Mouse (Mus musculus) right cerebral cortex, postnatal 14 days (tissue): Measurements from ENCODE around the gene Dchs2.
"Not testable (repeated sequence)": the region's sequence is repeated elsewhere in the genome, so short reads cannot be mapped to it uniquely, and the experiment has no call there.

Experiments
- DNase-seq: peaks from one replicate; pipeline ENCODE4 v3.0.0; 2022

Dchs2 gene

GRCm38 (mm10) chr3:83127726-83128448 is at the start of gene Dchs2:
Gene Dchs2, plus strand, starts transcription at chr3:83127948.
- peak; percentile 17 for DNase-seq

DNA sequence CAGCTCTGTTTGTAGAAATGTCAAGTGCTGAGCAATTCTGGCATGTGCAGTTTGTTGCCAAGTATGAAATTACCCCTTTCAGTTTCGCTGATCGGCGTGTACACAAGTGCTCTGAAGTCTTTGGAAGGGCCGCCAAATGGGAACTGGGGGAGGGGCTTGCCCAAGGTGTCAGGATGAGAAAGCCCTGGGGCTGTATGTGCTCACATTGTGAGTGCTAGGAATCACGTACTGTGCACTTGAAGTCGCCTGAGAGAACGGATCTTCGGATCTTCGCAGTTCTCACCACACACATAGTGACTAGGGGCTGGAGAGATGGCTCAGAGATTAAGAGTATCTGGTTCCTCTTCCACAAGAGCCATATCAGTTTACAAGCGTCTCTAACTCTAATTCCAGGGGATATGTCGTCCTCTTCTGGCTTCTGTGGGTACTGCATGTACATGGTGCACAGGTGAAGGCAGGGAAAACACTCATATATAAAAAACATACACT is 47.1 kb upstream of the Dchs2 start:
- DNase-seq = peak; percentile 24

- no peak for DNase-seq
Measured at GRCm38 (mm10) chr3:83097586-83097985, 30.2 kb upstream of the Dchs2 start.

- DNase-seq = no peak
Measured at GRCm38 (mm10) chr3:83098546-83099034, 29.2 kb upstream of the Dchs2 start.

DNA sequence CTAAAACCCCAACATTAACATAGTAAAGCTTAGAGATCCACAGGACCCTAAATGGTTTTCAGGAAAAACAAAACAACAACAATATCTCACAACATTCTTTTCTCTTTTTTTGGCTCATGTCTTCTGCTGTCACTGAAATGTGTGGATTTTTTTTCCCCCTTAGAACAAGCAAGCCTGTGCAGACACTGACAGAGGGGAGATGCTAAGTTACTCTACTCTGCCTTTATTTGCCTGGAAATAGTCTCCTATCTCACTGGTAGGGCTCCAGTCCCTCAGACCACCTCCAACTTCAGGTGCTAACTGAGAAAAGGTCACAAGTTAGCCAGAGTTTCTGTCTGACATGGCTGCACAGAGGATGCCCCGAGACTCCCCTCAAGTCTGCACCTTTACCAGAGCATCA is 28.6 kb upstream of the Dchs2 start:
- DNase-seq = no peak

- no peak for DNase-seq
Measured at GRCm38 (mm10) chr3:83099651-83100050, 28.1 kb upstream of the Dchs2 start.

GRCm38 (mm10) chr3:83102286-83102685 is 25.5 kb upstream of the Dchs2 start:
- DNase-seq = no peak

- no peak for DNase-seq
Measured at GRCm38 (mm10) chr3:83110163-83110562, 17.6 kb upstream of the Dchs2 start.

DNA sequence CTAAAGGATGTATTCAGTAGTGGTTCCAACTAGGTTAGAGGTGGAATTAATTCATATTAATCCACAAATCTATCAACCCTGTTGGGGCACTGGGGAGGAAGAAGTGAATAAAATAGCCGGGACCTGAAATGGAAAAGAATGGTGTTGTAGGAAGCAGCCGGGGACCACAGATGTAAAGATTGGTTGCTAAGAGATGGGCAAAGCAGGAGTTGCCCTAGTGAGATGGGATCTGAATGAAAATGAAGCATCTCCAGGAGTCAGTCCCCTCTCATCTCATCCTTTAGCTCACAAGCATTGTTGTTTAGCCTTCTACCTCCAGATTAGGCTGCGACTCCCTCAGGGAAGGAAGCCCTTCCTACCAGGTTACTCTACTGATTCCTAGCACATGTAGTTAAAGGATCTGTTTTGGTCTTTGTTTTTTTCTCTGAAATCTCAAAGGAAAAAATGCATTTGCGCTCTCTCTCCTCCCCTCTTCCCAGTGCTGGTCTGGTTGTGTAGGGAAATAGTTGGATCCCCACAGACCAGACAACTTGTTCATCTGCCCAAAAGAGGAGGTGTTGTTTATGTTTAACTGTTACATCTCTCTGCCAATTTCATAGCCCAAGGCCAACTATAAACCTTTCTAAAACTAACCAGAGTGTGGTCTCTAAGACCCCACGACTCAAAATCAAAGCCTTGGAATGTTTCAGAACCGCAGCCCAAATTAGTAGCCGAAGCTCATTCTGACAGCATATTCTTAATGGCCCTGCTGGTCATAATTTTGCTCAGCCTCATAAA is 16.1 kb upstream of the Dchs2 start:
- no peak for DNase-seq

- DNase-seq = no peak
Measured at GRCm38 (mm10) chr3:83112869-83113268, 14.9 kb upstream of the Dchs2 start.

DNA sequence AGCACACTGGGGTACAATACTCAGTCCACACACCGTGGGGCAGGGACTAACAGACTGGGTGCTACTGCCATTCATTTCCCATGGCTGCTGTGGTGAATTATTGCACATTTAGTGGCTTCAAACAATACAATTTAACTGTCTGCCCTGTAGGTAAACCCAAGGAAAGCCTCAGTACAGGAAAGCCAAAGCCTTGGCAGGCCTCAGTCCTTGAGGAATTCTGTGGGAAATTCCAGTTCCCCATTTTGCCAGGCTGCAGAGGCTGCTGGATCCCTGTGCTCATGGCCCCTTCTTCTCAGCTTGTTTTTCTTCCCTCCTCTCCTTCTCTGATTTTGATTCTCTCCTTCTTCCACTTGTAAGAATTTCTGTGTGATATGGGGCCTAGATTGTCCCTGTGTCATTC is 12.8 kb upstream of the Dchs2 start:
- no peak for DNase-seq

DNA sequence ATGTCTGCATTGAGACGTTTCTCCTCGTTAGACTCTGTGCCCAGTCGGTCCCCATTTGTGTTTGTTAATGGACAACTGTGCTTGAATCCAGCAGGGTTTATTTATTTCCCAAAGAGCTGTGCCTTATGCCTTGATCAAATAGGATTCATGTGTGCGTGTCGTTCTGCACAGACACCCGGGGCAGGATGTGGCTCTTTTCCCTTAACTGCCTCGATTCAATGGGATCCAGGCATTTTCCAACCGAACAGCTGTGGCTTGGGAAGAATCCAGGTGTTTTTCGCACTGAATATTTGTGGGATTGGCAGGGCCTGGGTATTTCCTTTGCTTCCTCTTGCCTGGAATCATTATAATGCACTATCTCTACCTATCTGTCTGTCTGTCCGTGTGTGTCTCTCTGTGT is 10.2 kb upstream of the Dchs2 start:
- no peak for DNase-seq

DNA sequence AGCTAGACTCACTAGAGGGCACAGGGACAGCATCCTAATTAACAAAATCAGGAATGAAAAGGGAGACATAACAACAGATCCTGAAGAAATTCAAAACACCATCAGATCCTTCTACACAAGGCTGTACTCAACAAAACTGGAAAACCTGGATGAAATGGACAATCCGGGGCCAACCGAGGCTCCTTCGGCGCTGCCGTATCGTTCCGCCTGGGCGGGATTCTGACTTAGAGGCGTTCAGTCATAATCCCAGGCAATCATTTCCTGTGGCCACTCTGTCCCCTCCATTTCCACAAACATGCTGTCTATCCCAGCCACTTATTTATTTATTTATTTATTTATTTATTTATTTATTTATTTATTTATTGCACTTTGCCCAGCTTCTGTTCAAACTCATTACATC is 3.8 kb upstream of the Dchs2 start:
- not testable (repeated sequence) for DNase-seq

DNA sequence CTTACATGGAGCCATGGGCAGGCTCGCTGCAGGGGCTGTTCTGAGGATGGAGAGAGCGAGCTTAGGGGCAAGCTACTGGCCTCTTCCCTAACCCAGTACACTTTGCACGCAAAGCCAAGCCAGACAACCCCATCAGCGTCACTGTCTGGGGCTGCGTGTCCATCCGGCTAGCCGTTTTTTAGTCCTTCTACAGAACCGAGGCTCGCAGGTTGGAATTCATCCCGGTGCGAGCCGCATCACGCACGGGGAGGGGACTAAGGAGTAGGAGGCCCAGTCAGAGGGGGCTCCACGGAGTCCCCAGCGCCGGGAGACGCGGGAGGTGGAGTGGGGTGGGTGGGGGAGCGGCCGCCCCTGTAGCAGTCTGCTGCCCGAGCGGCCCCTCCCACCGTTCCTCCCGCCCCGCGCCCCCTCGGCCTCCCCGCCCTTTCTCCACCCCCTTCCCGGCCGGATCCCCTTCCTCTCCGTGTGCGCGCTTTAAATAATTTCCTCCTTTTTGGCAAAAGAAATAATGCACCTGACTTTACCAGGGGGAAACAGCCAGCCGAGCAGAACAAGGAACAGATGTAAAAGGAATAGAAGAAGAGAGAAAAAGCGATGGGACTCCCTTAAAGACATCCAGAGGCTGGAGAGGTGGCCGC is 541 bp upstream of the Dchs2 start:
- peak; percentile 16 for DNase-seq

DNA sequence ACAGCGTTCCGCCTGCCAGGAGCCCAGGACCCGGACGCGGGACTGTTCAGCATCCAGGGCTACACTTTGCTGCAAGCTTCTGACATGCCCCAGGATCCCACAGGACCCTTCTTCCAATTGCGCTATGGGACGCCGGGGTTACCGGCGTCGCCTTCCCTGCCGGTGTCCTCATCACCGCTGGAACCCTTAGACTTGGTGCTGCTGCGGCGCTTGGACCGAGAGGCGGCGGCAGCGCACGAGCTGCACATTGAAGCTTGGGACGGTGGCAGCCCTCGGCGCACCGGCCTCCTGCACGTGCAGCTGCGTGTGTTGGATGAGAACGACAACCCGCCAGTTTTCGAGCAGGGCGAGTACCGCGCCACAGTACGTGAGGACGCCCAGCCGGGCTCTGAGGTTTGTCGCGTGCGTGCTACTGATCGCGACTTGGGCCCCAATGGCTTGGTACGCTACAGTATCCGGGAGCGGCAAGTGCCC is 738 bp downstream of the Dchs2 start:
- peak; percentile 46 for DNase-seq

GRCm38 (mm10) chr3:83129151-83129550 is 1.4 kb downstream of the Dchs2 start:
- DNase-seq = no peak

DNA sequence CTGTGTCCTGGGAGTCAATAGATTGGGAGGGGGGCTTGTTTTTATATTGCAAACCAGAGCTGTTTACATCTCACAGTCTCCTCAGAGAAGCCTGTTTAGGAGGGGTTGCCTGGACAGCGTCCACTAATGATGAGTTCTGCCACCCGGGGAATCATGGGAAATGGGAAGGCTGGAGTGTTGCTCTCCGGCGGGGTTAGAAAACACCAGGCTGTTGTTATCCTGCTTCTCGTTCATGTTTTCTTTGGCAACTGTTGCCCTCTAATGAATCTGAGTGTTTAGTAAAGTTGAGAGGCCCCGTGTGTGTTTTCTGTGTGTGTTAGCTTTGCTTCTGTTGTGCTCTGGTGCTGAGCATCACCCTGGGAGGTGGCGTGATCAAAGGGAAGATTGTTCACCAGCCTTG is 8.7 kb downstream of the Dchs2 start:
- no peak for DNase-seq

- no peak for DNase-seq
Measured at GRCm38 (mm10) chr3:83138820-83139219, 11.1 kb downstream of the Dchs2 start.

- no peak for DNase-seq
Measured at GRCm38 (mm10) chr3:83145610-83146009, 17.9 kb downstream of the Dchs2 start.

DNA sequence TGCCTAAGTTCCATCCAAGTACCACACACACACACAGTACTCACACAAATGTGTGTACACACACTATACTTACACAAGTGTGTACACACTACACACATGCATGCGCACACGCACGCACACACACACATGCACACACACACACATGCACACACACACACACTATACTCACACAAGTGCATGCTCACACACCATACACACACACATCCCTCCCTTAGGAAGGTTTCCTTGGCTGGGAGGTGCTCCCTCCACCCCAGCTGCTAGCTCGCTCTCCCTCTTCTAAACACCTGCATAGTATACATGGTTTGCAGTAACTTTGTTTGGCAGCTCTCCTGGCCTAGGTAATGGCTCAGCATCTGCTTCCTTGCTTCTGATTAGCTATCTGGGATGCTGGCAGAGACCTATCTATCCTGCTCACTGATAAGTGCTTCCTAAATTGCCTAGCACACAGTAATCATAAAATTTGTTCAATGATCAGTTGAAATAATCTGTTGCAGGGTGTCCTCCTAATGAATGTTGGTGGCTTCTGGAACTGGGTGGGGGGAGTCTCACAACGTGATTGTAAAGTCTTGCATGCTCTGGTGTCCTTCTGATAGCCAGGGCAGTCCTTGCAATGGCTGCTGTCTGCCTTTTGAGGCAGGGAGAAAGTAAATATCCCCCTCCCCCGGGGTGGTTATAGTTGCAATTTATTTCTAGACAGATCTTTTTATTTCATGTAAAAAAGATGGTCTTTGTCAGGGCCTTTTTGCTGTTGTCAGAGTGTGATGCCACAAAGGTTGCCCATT is 19.7 kb downstream of the Dchs2 start:
- no peak for DNase-seq

GRCm38 (mm10) chr3:83148055-83148447 is 20.3 kb downstream of the Dchs2 start:
- no peak for DNase-seq

GRCm38 (mm10) chr3:83148508-83148907 is 20.8 kb downstream of the Dchs2 start:
- no peak for DNase-seq

DNA sequence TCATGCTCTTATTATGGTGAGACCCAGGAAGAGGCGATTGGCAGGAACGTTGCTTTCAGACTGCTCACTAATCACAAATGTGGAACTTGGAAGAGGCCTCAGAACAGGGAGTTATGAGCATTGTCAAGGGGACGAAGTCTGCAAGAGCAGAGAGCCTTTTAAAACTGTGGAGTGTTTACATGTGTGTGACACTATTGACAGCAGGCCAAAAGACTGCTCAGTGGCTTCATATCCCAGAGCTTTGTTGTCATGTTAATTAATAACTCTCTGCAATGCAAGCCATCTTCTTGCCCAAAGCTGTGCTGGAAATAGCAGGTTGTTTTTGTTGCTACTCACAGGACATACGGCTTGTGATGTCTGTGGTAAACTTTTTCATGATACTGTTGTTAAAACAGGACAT is 27.9 kb downstream of the Dchs2 start:
- DNase-seq = no peak
